Mouse (Mus musculus) E14TG2a.4 (cell line): Measurements from ENCODE around the gene Depdc5.

Experiments
- CTCF ChIP-seq: conservative IDR thresholded peaks from 2 replicates; pipeline ENCODE4 v1.5.1; 2014; ENCODE audit warnings: low read length
- NANOG ChIP-seq: IDR thresholded peaks from 2 replicates; pipeline ENCODE4 v1.6.1; 2014; ENCODE audit warnings: borderline replicate concordance, low read length, mixed read lengths
- POU5F1 ChIP-seq: IDR thresholded peaks from 2 replicates; pipeline ENCODE4 v1.6.1; 2014; ENCODE audit warnings: low read length, borderline replicate concordance

GRCm38 (mm10) chr5:33014096-33014495 lies 150.6 kb downstream of the Depdc5 start:
- TF ChIP-seq CTCF (no peak), NANOG (no peak), POU5F1 (no peak)
